Mouse (Mus musculus) left cerebral cortex, adult 2 months (tissue): ENCODE data around the gene Zim1. TPM values are rescaled to one million over a fixed set of nuclear protein-coding genes. Genes with fewer than 3 reads are reported as not detected.

Experiments
- DNase-seq, 2 experiments: peaks; one replicate each; pipeline ENCODE4 v3.0.0; 2021 to 2022; ENCODE audit warnings: low spot score in 2 of 2, mixed read lengths in 1 of 2; ENCODE audit errors: extremely low spot score in 1 of 2
- H3K27ac ChIP-seq: fragments of 200-600 bp; 2 replicates; pipeline ENCODE4 v1.8.1; 2022
- H3K4me3 ChIP-seq: fragments of 200-600 bp; 2 replicates; pipeline ENCODE4 v1.8.1; 2022
- CTCF ChIP-seq: fragments of 200-600 bp; IDR thresholded peaks from 2 replicates; pipeline ENCODE4 v1.8.1; 2022; ENCODE audit warnings: antibody characterized with exemption, mild to moderate bottlenecking, moderate library complexity
- intact Hi-C: fragments of 180-260 bp; cut with DNase I; formaldehyde crosslinking; loops from one replicate; pipeline ENCODE4 v1.15.1; 2025
- long read RNA-seq, 2 experiments: library from polyadenylated mRNA; stranded (forward); transcript quantifications; one replicate each; pipeline ENCODE4 v2.0.0; 2021; ENCODE audit warnings: borderline mapping rate in 2 of 2
- total RNA-seq, 2 experiments: library from RNA; stranded (reverse); gene quantifications; 2 replicates each; pipeline ENCODE4 v1.2.3; 2021

The Zim1 gene
- 1 to 10 TPM; 4.5 to 7.8 TPM for total RNA-seq
- long read RNA-seq, experiment 1 = 0 reads
- long read RNA-seq, experiment 2, partial matches to known transcripts = 0 of 2 reads
- long read RNA-seq, experiment 2, other reads (novel, unspliced or antisense) = 2 of 2 reads

DNA sequence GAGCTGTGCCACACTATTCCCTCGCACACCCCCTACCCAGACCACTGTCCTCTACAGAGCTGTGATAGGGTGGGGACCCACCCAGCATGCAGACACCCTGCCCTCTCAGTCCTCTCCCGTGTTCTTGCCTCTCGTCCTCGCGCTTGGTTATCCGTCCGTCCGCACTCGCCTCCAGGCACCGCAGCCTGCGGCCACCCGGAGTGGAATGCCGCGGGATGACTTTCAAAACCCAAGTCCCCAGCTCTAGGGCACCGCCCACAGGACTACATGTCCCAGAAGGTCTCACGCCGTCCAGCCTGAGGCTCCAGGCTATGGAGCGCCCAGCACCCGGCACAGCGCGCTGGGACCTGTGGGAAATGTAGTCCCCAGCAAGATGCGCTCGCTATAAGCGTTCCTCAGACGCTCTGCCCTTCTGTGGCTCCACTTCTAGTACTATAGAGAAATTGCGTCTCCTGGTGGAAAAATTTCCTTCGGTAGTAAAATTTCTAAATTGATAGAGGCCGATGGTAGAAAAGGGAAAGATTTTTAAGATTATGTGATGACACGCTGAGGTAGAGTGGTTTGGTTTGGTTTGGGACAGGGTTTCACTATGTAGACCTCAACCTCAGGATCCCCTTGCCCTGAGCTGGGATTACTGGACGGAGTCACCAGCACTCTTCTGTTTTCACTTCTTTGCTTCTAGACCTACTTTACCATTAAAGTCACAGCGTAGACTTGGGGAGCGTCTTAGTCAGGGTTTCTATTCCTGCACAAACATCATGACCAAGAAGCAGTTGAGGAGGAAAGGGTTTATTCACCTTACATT, at the start of gene Zim1:
Gene Zim1 (minus strand): TSS at position 210 of the 805 bp plus-strand sequence.
- TF ChIP-seq CTCF = peak; percentile 51
- Histone ChIP-seq H3K4me3 (peak within 1 kb of the TSS; percentile 56), H3K27ac (no peak within 1 kb of the TSS)
- intact Hi-C loops = loop anchor here (1.0 to 5.0 kb wide), 3 partner anchors 109 to 336 kb away; no protein-coding TSS in a partner anchor
- DNase-seq = peak; percentile 87 to 91

DNA sequence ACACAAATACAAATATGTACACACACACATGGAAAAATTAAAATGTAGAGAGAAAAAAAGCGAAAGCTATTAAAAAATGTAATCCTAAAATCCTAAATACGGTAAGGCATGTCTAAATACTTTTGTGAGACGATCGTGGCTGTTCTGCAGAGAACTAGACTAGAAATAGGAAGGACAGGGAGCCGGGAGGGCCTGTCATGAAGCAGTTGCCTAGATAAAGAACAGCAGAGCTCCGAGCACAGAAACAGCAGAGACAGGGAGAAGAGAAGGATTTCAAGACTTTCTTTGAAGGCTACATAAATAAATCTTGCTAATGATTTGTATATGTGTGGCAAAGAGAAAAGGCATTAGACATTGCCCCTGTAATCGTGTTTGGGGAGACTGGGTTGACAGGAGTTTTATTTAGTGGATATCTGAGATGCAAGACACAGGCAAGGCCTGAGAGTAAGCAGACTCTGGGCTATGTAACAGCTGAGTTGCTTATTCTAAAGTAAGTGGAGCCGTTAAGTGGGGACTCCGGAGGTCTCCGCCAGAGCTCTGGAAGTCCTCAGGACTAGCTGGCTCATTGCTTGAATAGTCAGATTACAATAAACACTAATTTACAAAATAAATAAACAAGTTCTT, 48.1 kb upstream of the Zim1 start:
- TF ChIP-seq CTCF = no peak
- Histone ChIP-seq H3K27ac (no peak overlapping the region), H3K4me3 (no peak overlapping the region)
- no peak for DNase-seq
- intact Hi-C loops = no loop called here

DNA sequence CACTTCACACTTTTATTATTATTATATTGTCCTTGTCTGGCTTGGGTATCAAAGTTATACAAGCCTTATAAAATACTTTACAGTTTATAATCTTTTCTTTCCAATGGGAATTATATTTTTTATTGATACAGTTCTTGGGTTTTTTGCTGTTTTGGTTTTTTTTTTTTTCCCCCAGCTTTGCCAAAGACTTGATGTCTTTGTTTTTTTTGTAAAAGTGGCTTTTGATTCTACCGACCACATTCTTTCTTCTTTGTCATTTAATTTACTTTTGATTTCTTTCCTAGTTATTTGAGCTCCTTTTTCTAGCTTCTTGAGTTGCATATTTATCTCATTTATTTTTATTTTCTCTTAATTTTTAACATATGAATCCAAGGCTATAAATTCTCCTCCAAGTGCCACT, 39.8 kb upstream of the Zim1 start:
- H3K27ac ChIP-seq = no peak overlapping the region
- TF ChIP-seq CTCF = no peak
- no peak overlapping the region for H3K4me3 ChIP-seq
- DNase-seq = no peak
- intact Hi-C loops = no loop called here

DNA sequence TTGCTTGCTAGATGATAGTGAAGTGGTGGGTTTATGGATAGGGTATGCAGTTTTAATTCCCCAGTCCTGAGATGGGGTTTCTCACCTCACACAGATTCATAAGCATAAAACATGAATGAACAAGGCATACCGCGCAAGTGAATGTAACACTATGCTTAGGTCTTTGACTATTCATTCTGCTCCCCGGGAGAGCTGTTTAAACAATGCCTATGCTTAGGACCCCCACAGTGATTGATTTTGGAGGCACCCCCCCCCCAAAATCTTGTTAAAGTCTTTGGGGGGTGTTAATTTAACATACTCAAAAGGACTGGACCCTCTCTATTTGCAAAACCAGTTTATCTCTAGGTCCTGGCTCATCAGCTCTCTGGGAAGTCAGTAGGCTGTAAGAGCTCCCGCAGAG, 35.7 kb upstream of the Zim1 start:
- Histone ChIP-seq H3K27ac (no peak overlapping the region), H3K4me3 (peak overlapping the region; percentile 74)
- intact Hi-C loops = loop anchor here (2.0 kb wide), 1 partner anchor 45 kb away; no protein-coding TSS in a partner anchor
- TF ChIP-seq CTCF = no peak
- no peak for DNase-seq

DNA sequence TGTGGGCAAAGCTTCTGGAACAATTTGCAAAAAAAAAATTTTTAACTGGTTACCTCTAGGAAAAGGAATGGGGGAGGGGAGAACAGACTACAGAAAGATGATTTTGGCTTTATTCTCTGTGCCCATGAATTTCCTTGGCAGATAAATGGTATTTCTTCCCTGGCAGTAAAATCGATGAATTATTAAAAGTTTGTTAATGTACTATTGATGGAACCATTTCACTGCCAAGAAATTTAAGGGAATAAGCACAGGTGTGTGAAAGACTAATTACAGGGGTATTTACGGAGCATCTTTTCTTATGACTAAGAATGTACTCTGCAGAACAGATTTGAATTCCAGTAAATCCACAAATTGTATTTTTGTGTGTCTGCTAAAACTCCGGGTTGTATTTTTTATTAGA, 35.1 kb upstream of the Zim1 start:
- no peak for TF ChIP-seq CTCF
- H3K4me3 ChIP-seq = peak overlapping the region; percentile 74
- intact Hi-C loops = loop anchor here (2.0 kb wide), 1 partner anchor 45 kb away; no protein-coding TSS in a partner anchor
- H3K27ac ChIP-seq = peak overlapping the region; percentile 65; the same call in 1 of the 2 replicates
- no peak for DNase-seq

DNA sequence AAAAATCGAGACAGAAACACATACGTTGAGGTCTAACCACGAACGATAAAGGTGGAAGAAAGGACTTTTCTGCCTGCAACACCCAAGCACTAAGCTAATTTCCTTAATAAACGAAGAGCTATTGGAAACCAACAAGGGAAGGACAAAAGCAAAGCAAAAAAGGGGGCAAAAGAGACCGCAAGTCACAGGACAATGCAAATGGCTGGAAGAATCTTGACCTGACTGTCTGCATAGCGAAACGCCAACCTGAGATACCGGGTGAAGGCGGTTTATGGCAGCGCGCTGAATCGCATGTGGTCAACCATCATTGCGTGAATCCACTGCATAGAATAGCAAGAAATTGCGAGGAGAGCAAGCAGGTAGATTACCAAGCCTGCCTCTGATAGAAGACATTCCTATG, 34.6 kb upstream of the Zim1 start:
- H3K27ac ChIP-seq = peak overlapping the region; percentile 65
- no peak for TF ChIP-seq CTCF
- intact Hi-C loops = loop anchor here (2.0 kb wide), 1 partner anchor 46 kb away; no protein-coding TSS in a partner anchor
- peak in 1 of 2 experiments; percentile 24 for DNase-seq
- H3K4me3 ChIP-seq = peak overlapping the region; percentile 74

DNA sequence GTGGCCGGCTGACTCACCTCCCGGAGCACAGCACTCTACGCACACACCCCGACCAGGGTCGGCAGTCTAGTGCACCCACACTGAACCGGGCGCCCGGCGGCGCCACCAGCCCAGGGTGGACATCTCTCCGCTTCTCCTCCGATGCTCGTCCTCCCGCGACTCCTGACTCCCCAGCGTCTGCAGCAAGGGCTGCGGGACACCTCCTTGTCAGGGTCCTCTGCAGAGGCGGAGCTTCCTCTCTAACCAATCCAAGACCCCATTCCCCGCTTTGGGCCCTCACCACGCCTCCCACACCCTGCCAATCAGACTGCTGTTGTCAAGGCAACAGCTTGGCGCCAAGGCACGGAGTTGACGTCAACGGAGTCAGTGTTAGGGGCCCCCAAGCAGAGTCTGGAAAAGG, 34.0 kb upstream of the Zim1 start, which contains the start of the genes Peg3 and Usp29:
Gene Peg3 (minus strand): TSS at position 191 of the 400 bp plus-strand sequence.
Gene Usp29 (plus strand): TSS at position 338 of the 400 bp plus-strand sequence.
- no peak for TF ChIP-seq CTCF
- DNase-seq = peak; percentile 83 to 86
- intact Hi-C loops = loop anchor here (2.0 kb wide), 1 partner anchor 47 kb away; no protein-coding TSS in a partner anchor
- peak within 1 kb of the TSS; percentile 74 for H3K4me3 ChIP-seq
- H3K27ac ChIP-seq = peak within 1 kb of the TSS; percentile 92

DNA sequence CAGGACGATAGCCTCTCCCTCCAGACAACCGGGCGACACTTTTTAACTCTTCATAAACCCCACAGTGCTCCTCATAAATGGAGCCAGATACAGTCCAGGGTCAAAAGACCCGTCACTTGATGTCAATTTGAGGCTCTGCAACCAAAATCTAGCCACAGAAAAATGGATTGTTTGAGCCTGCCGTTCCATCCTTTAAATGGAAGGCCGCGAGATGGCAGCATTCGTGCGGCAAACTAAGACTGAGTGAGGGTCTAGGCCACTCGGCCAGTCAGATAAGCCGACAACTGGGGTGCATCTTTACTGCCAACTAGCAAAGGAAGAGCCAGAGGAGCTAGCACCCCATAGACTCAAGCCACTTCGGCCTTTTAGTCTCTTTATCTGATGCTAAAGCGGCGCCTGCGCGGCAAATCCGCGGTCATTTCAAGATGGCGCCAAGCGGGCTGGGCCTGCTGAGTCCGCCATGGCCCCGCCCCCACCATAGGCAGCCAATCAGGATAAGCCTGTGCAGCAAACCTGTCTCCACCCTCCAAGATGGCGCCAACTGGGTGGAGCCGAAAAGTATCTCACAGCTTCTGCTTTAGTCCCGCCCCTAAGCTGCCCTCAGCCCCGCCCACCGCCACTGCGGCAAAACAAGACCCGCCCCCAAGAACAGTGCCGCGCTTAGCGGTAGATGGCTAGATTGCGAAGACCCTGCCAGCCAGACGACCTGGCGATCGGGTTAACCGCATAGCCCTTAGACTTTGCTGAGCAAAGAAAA, 33.0 kb upstream of the Zim1 start:
- intact Hi-C loops = loop anchor here (1.0 to 10.0 kb wide), 2 partner anchors 189 to 364 kb away; partner anchors contain the start of gene Zfp78
- peak overlapping the region; percentile 92 for H3K27ac ChIP-seq
- DNase-seq = peak; percentile 89 to 93
- peak overlapping the region; percentile 74 for H3K4me3 ChIP-seq
- TF ChIP-seq CTCF = peak; percentile 30

DNA sequence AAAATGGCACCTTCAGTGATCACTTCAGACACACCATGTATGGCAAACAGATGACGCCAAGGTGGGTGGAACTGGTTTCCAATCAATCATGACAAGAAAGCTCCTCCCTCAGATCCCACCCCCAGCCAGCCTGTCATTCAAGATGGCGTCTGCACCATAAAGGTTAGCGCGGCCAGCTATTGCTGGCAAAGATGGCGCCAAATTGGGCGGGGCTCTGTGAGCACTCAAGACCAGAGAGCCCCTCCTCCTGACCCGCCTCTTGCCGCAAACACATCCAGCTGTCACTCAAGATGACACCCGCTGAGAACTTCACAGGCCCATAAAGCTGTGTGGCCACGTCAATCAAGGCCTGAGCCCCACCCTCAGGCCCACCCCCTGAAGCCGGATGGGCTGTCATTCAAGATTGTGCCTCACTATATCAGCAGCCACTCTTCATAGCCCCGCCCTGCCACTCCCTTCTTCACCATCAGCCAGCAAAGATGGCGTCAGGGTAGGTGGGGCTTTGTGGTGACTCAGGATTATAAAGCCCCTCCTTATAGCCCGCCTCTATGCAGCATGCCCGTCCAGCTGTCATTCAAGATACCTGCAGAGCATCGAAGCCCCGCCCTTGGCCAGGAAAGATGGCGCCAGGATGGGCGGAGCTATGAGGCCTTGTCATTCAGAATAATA, 32.1 kb upstream of the Zim1 start:
- intact Hi-C loops = loop anchor here (10.0 kb wide), 1 partner anchor 364 kb away; the partner anchor contains the start of gene Zfp78
- TF ChIP-seq CTCF = no peak

DNA sequence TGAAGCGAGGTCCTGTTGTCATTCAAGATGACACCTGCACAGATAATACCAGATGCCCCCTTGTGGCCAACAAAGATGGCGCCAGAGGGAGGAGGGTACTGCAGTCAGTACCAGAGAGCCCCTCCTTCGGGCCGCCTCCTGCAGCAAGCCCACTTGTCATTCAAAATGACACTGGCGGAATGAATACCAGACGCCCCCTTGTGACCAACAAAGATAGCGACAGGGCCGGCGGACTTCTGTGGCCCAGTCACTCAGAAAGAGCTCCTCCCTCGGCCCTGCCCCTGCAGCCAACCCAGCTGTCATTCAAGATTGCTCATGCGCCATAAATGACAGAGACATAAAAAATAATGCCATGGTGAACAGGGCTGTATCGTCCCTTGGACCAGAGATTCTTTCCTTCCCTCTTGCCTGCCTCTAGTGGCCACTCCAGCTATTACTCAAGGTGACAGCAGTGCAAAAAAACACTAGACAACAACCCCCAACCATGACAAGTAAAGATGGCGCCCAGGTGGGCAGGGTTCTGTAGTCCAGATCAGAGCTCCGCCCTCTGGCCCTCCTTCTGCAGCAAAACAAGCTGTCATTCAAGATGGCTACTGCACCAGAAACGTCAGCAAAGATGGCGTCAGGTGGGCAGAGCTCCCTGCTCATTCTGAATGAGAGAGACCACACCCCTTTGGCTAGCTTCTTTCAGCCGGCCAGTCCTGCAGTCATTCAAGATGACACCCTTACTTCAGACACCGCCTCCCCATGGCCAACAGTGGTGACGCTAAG, 31.3 kb upstream of the Zim1 start:
- H3K27ac ChIP-seq = peak overlapping the region; percentile 83
- peak; percentile 60 for TF ChIP-seq CTCF
- peak; percentile 76 to 85 for DNase-seq
- H3K4me3 ChIP-seq = peak overlapping the region; percentile 48
- intact Hi-C loops = loop anchor here (2.0 to 10.0 kb wide), 2 partner anchors 293 to 363 kb away; partner anchors contain the start of gene Zfp78

More for the DNA sequence above, 32.1 kb upstream of the Zim1 start:
- Histone ChIP-seq H3K4me3 (peak overlapping the region; percentile 74), H3K27ac (peak overlapping the region; percentile 90)
- DNase-seq = peak; percentile 84 to 90
